Mouse (Mus musculus) olfactory bulb, adult 2 months (tissue): ENCODE measurements at regions not wholly inside any gene's neighbourhood (a gene's known extent, or its start where the extent isn't known, plus 50 kb on each side); places are given as distances from the start of the nearest gene placed in this dataset.
"Not testable (repeated sequence)": the region's sequence is repeated elsewhere in the genome, so short reads cannot be mapped to it uniquely, and the experiment has no call there.

Experiments
- H3K27ac ChIP-seq: fragments of 200-500 bp; 2 replicates; pipeline ENCODE4 v1.5.1; 2012; ENCODE audit warnings: low read depth, low read length; ENCODE audit not compliant: insufficient read depth
- H3K4me1 ChIP-seq: fragments of 200-500 bp; 2 replicates; pipeline ENCODE4 v1.6.1; 2012; ENCODE audit warnings: low read length; ENCODE audit not compliant: control insufficient read depth, insufficient read depth
- H3K4me3 ChIP-seq: fragments of 200-500 bp; 2 replicates; pipeline ENCODE4 v1.5.1; 2012; ENCODE audit warnings: mild to moderate bottlenecking, low read depth, low read length, moderate library complexity; ENCODE audit not compliant: insufficient read depth
- CTCF ChIP-seq: fragments of 200-500 bp; IDR thresholded peaks from 2 replicates; pipeline ENCODE4 v1.5.1; 2012; ENCODE audit warnings: low read depth, mild to moderate bottlenecking, low read length, moderate library complexity; ENCODE audit not compliant: insufficient read depth
- POLR2A ChIP-seq: fragments of 200-500 bp; IDR thresholded peaks from 2 replicates; pipeline ENCODE4 v1.6.1; 2012; ENCODE audit warnings: mild to moderate bottlenecking, low read depth, low read length, moderate library complexity; ENCODE audit not compliant: insufficient read depth
- WGBS: fragments of 180-500 bp; shearing (Covaris S2); methylation state at CpG from one replicate; pipeline ENCODE4 v1.1.7; 2018; 5-methylcytosine and 5-hydroxymethylcytosine counted together

GRCm38 (mm10) chr3:14999914-15000313, 113.8 kb downstream of the Car2 start:
- TF ChIP-seq CTCF, result no peak
- TF ChIP-seq POLR2A, result no peak
- H3K4me1 ChIP-seq, result no peaks in the 10 kb centered on the region; the same call in 1 of the 2 replicates

DNA sequence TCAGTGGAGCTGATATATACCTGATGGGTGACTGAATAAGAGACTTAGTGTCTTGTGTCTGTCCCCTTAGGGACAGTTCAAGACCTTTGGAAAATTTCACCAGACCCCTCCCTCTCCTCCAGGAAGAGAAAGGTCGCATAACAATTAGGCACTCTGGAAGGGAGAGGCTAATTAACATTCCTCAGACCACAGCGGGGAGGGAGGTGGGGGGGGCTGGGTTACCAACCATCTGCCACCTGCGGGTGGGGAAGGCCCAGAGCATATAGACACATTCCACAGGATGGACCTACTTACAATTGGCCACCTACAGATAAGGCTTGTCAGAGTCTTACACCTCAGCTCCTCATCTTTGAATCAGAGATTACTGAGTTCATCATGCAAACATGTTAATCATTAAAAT, 114.6 kb downstream of the Car2 start:
- WGBS, result 30% methylated on average over 3 of the region's 3 CpGs

More at GRCm38 (mm10) chr3:14999914-15000313, 113.8 kb downstream of the Car2 start:
- Histone ChIP-seq H3K27ac (no peak overlapping the region), H3K4me3 (no peak overlapping the region)

GRCm38 (mm10) chr3:15007821-15008220, 121.7 kb downstream of the Car2 start:
- Histone ChIP-seq H3K4me3 (no peak overlapping the region), H3K4me1 (no peaks in the 10 kb centered on the region; the same call in 1 of the 2 replicates), H3K27ac (no peak overlapping the region)
- TF ChIP-seq CTCF, result no peak
- TF ChIP-seq POLR2A, result no peak
- 95% methylated on average over 3 of the region's 3 CpGs for WGBS

More for the DNA sequence above, 114.6 kb downstream of the Car2 start:
- Histone ChIP-seq H3K27ac (no peak overlapping the region), H3K4me1 (no peaks in the 10 kb centered on the region; the same call in 1 of the 2 replicates), H3K4me3 (no peak overlapping the region)
- TF ChIP-seq CTCF (no peak), POLR2A (no peak)

DNA sequence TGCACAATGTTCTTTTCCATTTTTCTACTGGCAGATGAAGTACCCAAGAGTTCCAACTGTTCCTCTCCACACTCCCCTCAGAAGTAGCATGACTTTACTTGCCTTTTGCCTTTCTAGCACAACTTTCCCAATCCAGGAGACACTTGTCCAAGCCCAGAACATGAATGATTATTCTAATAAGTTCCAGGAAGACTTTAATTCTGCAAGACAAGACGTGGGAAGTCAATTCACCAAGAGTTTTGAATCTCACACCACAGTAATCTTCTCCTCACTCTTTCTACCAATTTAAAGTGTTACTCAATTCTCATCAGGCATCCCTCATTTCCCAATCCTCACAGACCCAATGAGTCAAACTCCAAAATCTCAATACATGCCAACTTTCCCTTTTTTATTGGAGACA, 122.4 kb downstream of the Car2 start:
- no peak overlapping the region for H3K27ac ChIP-seq
- WGBS, result 95% methylated on average over 1 of the region's 1 CpGs
- TF ChIP-seq POLR2A, result no peak
- TF ChIP-seq CTCF, result no peak
- no peak overlapping the region for H3K4me3 ChIP-seq
- H3K4me1 ChIP-seq, result no peaks in the 10 kb centered on the region

DNA sequence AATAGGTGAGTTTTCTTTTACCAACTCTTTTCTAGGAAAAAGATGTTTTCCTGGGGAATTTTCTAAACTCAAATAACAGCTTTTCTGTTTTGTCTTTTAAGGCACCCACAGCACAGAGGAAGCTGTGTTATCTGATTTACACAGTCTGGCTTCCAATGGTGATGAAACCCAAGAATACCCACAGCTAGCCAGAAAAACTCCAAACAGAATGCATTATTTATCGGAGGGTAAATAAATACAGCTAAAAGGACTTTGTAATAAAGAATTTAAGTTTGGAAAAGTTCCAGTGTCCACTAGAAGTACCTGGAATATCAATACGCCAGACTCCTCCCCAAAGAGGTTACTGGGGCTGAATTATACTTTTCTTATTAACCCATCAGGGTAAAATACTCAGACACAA, 123.7 kb downstream of the Car2 start:
- H3K4me1 ChIP-seq, result no peaks in the 10 kb centered on the region
- TF ChIP-seq POLR2A (no peak), CTCF (no peak)
- 63% methylated on average over 2 of the region's 2 CpGs for WGBS
- H3K27ac ChIP-seq, result no peak overlapping the region
- H3K4me3 ChIP-seq, result no peak overlapping the region

DNA sequence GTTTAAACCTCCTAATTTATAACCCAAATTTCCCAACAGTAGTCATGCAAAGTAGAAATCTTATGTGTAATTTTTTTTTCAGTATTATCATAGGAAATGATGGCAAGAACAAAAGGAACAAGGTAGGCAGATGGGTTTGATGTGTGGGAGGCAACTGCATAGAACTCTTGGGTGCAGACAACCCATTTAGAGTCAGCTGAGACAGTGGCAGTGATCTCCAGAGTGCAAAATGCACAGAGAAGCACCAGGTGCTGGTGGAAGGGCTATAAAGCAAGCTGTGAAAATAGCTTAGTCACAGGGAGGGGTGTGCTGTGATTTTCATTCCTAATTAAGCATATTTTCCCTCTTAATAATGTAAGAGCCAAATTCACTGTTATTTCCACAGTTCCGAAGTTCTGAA, 130.5 kb downstream of the Car2 start:
- no peak overlapping the region for H3K4me3 ChIP-seq
- no peak overlapping the region for H3K27ac ChIP-seq
- no peaks in the 10 kb centered on the region for H3K4me1 ChIP-seq
- 14% methylated on average over 1 of the region's 1 CpGs for WGBS
- TF ChIP-seq CTCF (no peak), POLR2A (no peak)

- Histone ChIP-seq H3K4me1 (no peaks in the 10 kb centered on the region), H3K4me3 (no peak overlapping the region), H3K27ac (no peak overlapping the region)
- 98% methylated on average over 2 of the region's 2 CpGs for WGBS
- TF ChIP-seq CTCF (no peak), POLR2A (no peak)
These were observed 136.7 kb downstream of the Car2 start for GRCm38 (mm10) chr3:15022773-15023172.

DNA sequence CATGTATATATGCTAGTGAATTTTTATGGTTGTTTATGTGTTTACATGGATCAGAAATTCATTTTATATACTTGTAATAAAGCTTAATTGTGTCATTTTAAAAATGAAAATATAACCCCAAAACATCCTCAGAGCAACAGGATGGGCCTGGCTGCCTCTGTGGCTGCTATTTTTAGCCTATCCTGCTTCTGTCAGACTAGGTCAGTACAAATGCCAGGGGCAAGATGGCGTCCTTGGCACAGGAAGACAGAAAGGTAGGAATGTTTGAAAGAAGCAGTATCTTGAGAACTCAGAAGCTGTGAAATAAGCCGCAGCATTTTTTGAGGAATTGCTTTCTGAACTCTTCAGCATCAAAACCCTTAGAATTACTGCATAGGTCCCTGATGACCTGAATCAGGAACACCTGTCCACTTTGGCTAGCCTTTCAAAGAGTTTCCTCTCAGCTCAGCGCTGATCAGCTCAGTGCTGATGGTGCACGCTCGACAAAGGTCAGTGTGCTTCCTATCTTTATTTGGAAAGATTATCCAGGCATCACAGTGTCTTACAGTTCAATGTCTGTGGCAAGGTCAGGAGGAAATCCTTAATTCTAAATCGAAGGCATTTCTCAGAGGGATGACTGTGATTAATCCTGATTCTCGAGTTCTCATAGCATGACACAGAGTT, 154.9 kb downstream of the Car2 start:
- Histone ChIP-seq H3K4me1 (no peaks in the 10 kb centered on the region), H3K4me3 (no peak overlapping the region), H3K27ac (no peak overlapping the region)
- WGBS, result 84% methylated on average over 7 of the region's 7 CpGs
- TF ChIP-seq POLR2A (no peak), CTCF (no peak)

GRCm38 (mm10) chr3:15053968-15054367, 167.9 kb downstream of the Car2 start:
- no peak for TF ChIP-seq POLR2A
- TF ChIP-seq CTCF, result no peak
- no peak overlapping the region for H3K4me3 ChIP-seq

GRCm38 (mm10) chr3:15055516-15056256, 169.6 kb downstream of the Car2 start:
- not testable (repeated sequence) for H3K4me3 ChIP-seq, H3K4me1 ChIP-seq
- 94% methylated on average over 8 of the region's 8 CpGs for WGBS

More at GRCm38 (mm10) chr3:15053968-15054367, 167.9 kb downstream of the Car2 start:
- Histone ChIP-seq H3K27ac (no peak overlapping the region), H3K4me1 (no peaks in the 10 kb centered on the region)
- WGBS, result 78% methylated on average over 3 of the region's 3 CpGs

DNA sequence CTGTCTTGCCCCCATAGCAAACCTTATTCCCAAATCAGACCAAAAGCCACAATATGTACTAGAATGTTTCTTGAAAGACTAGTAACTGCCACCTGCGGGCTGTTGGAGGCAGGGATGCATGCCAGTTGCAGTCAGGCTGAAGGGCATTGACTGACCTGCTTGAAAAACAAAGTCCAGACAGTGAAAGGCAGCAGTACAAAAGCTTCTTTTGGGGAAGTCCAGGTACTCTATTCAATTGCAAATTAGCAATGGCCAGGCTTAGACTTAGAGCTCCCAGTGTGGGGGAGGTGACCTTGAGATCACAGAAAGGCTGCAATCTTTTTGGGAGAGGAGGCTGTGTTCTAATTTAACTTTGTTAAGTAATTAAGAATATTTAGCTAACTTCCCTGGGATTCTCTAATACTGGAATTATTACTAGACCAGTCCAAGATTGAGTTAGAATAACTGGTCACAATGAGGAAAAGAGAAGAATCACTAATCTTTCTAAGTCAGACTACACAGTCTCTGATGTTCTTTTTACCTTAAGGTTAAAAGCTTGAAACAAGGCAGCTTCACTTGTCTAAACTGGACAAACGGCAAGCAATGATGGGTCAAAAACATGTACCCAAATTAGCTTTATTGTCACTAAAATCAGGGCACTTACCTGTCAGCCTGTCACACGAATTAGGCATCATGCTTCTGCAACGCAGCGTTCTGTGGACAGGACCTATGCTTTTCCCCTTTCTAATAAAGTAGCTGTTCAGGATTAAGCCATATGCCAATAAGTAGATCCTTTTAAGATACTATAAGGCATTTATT, 170.9 kb downstream of the Car2 start:
- not testable (repeated sequence) for H3K4me3 ChIP-seq, H3K4me1 ChIP-seq, H3K27ac ChIP-seq
- 78% methylated on average over 5 of the region's 5 CpGs for WGBS

More at GRCm38 (mm10) chr3:15055516-15056256, 169.6 kb downstream of the Car2 start:
- not testable (repeated sequence) for H3K27ac ChIP-seq
